Mouse (Mus musculus): ENCODE measurements around the gene Nup62. TPM values are rescaled to one million over a fixed set of nuclear protein-coding genes. Genes with fewer than 3 reads are reported as not detected.
"Not testable (repeated sequence)": the region's sequence is repeated elsewhere in the genome, so short reads cannot be mapped to it uniquely, and the experiment has no call there.

Gene Nup62
- total RNA-seq, 2 experiments from 2014 or later, result 19.6 to 20.0 TPM

- peak; percentile 65 to 67 for DNase-seq
- intact Hi-C loops (cut with DNase I), result no loop called here
These were observed 44.9 kb downstream of the Nup62 start for GRCm38 (mm10) chr7:44860576-44861428.

GRCm38 (mm10) chr7:44861429-44861816 is 45.5 kb downstream of the Nup62 start:
- intact Hi-C loops (cut with DNase I), result no loop called here
- no peak for DNase-seq

- intact Hi-C loops (cut with DNase I), result no loop called here
These were observed 46.5 kb downstream of the Nup62 start for GRCm38 (mm10) chr7:44862434-44862833.

GRCm38 (mm10) chr7:44863210-44863609 is 47.3 kb downstream of the Nup62 start:
- intact Hi-C loops (cut with DNase I), result no loop called here
- no peak for DNase-seq

More at GRCm38 (mm10) chr7:44862434-44862833, 46.5 kb downstream of the Nup62 start:
- DNase-seq, result no peak

- no peak for DNase-seq
- intact Hi-C loops (cut with DNase I), result no loop called here
These were observed 48.1 kb downstream of the Nup62 start for GRCm38 (mm10) chr7:44863982-44864494.

GRCm38 (mm10) chr7:44864595-44865542 is 49.0 kb downstream of the Nup62 start:
- intact Hi-C loops (cut with DNase I), result no loop called here

GRCm38 (mm10) chr7:44866276-44867009 is 50.6 kb downstream of the Nup62 start:
- intact Hi-C loops (cut with DNase I), result no loop called here
- DNase-seq, result no peak

More at GRCm38 (mm10) chr7:44864595-44865542, 49.0 kb downstream of the Nup62 start:
- no peak for DNase-seq

GRCm38 (mm10) chr7:44867010-44867702 is 51.3 kb downstream of the Nup62 start:
- intact Hi-C loops (cut with DNase I), result no loop called here

GRCm38 (mm10) chr7:44867802-44868201 is 51.9 kb downstream of the Nup62 start:
- no peak for DNase-seq
- intact Hi-C loops (cut with DNase I), result no loop called here

More at GRCm38 (mm10) chr7:44867010-44867702, 51.3 kb downstream of the Nup62 start:
- no peak for DNase-seq

GRCm38 (mm10) chr7:44868465-44868864 is 52.6 kb downstream of the Nup62 start:
- intact Hi-C loops (cut with DNase I), result no loop called here

GRCm38 (mm10) chr7:44868919-44869696 is 53.2 kb downstream of the Nup62 start:
- intact Hi-C loops (cut with DNase I), result no loop called here

More at GRCm38 (mm10) chr7:44868465-44868864, 52.6 kb downstream of the Nup62 start:
- DNase-seq, result no peak

GRCm38 (mm10) chr7:44869697-44870528 is 54.0 kb downstream of the Nup62 start, which contains the start of gene Ptov1:
Ptov1 (minus strand) TSS chr7:44869788.
- peak; percentile 88 for DNase-seq
- intact Hi-C loops (cut with DNase I), result no loop called here

More at GRCm38 (mm10) chr7:44868919-44869696, 53.2 kb downstream of the Nup62 start:
- peak; percentile 63 to 71 for DNase-seq

GRCm38 (mm10) chr7:44870614-44871013 is 54.7 kb downstream of the Nup62 start:
- intact Hi-C loops (cut with DNase I), result no loop called here
- no peak for DNase-seq

- intact Hi-C loops (cut with DNase I), result no loop called here
- no peak for DNase-seq
These were observed 55.3 kb downstream of the Nup62 start for GRCm38 (mm10) chr7:44871181-44871580.

- DNase-seq; intact Hi-C loops (cut with DNase I): not testable (repeated sequence)
These were observed 55.9 kb downstream of the Nup62 start for GRCm38 (mm10) chr7:44871774-44872173.

GRCm38 (mm10) chr7:44877833-44878232 is 61.9 kb downstream of the Nup62 start:
- DNase-seq, result no peak
- intact Hi-C loops (cut with DNase I), result no loop called here
